Mouse (Mus musculus): ENCODE data around the gene Ccnb1. TPM values are rescaled to one million over a fixed set of nuclear protein-coding genes. Genes with fewer than 3 reads are reported as not detected.

Ccnb1 gene
- polyA plus RNA-seq (2016; fragmentation: Nextera tagmentation; extraction: Ambion mirVana): 495 and 524 TPM in 2 replicates

GRCm38 (mm10) chr13:100786414-100786867, at the start of gene Ccnb1:
Gene Ccnb1, minus strand, starts transcription at chr13:100786570.
- H3K27ac ChIP-seq: peak within 1 kb of the TSS; percentile 99
- under 1% methylated on average over 35 of the region's 35 CpGs for WGBS

GRCm38 (mm10) chr13:100834777-100835176, 48.4 kb upstream of the Ccnb1 start:
- no peaks in the 10 kb centered on the region for H3K36me3 ChIP-seq (replicated peaks)
- H3K27me3 ChIP-seq (ENCODE audit: poor library complexity, severe bottlenecking): no peaks in the 10 kb centered on the region
- no peaks in the 10 kb centered on the region for H3K9me3 ChIP-seq
- DNase-seq (ENCODE audit: extremely low spot score, low spot score): no peak
- H3K27ac ChIP-seq: no peak overlapping the region
- H3K4me3 ChIP-seq: no peak overlapping the region
- H3K4me1 ChIP-seq: peaks cover 19% of the 10 kb centered on the region

More at GRCm38 (mm10) chr13:100786414-100786867, at the start of gene Ccnb1:
- peaks cover 36% of the 10 kb centered on the region for H3K4me1 ChIP-seq
- H3K9me3 ChIP-seq: no peaks in the 10 kb centered on the region
- H3K4me3 ChIP-seq: peak within 1 kb of the TSS; percentile 97
- H3K27me3 ChIP-seq (ENCODE audit: poor library complexity, severe bottlenecking): no peaks in the 10 kb centered on the region
- peak; percentile 98 for DNase-seq (ENCODE audit: extremely low spot score, low spot score)
- peaks cover 41% of the 10 kb centered on the region for H3K36me3 ChIP-seq (replicated peaks)

- H3K36me3 ChIP-seq (replicated peaks): no peaks in the 10 kb centered on the region
- H3K27ac ChIP-seq: peak overlapping the region; percentile 95; the same call in 1 of the 2 replicates
- DNase-seq (ENCODE audit: extremely low spot score, low spot score): no peak
- no peaks in the 10 kb centered on the region for H3K27me3 ChIP-seq (ENCODE audit: poor library complexity, severe bottlenecking)
- WGBS: 62% methylated on average over 6 of the region's 6 CpGs
- no peaks in the 10 kb centered on the region for H3K9me3 ChIP-seq
- H3K4me1 ChIP-seq: peaks cover 19% of the 10 kb centered on the region
- peak overlapping the region; percentile 98 for H3K4me3 ChIP-seq
These were observed 47.3 kb upstream of the Ccnb1 start for GRCm38 (mm10) chr13:100833640-100834002.

- under 1% methylated on average over 94 of the region's 94 CpGs for WGBS
- Histone ChIP-seq H3K4me3 (peak within 1 kb of the TSS; percentile 98), H3K9me3 (no peaks in the 10 kb centered on the region), H3K27me3 (ENCODE audit: poor library complexity, severe bottlenecking) (no peaks in the 10 kb centered on the region), H3K4me1 (peaks cover 19% of the 10 kb centered on the region), H3K27ac (peak within 1 kb of the TSS; percentile 95), H3K36me3 (replicated peaks) (peaks cover 6% of the 10 kb centered on the region)
- peak; percentile 99 for DNase-seq (ENCODE audit: extremely low spot score, low spot score)
These were observed 46.6 kb upstream of the Ccnb1 start, which contains the start of gene Slc30a5 for GRCm38 (mm10) chr13:100832741-100833639. Gene Slc30a5, minus strand, starts transcription at chr13:100833427.

GRCm38 (mm10) chr13:100832188-100832587, 45.8 kb upstream of the Ccnb1 start:
- Histone ChIP-seq H3K27ac (peak overlapping the region; percentile 95), H3K4me1 (peaks cover 19% of the 10 kb centered on the region), H3K36me3 (replicated peaks) (peaks cover 14% of the 10 kb centered on the region), H3K9me3 (no peaks in the 10 kb centered on the region), H3K27me3 (ENCODE audit: poor library complexity, severe bottlenecking) (no peaks in the 10 kb centered on the region), H3K4me3 (peak overlapping the region; percentile 98)
- WGBS: 21% methylated on average over 8 of the region's 8 CpGs
- no peak for DNase-seq (ENCODE audit: extremely low spot score, low spot score)

GRCm38 (mm10) chr13:100831123-100831522, 44.8 kb upstream of the Ccnb1 start:
- Histone ChIP-seq H3K9me3 (no peaks in the 10 kb centered on the region), H3K4me1 (peaks cover 19% of the 10 kb centered on the region), H3K36me3 (replicated peaks) (peaks cover 23% of the 10 kb centered on the region), H3K4me3 (peak overlapping the region; percentile 98; the same call in 1 of the 2 replicates), H3K27me3 (ENCODE audit: poor library complexity, severe bottlenecking) (no peaks in the 10 kb centered on the region), H3K27ac (no peak overlapping the region)
- 88% methylated on average over 6 of the region's 6 CpGs for WGBS
- DNase-seq (ENCODE audit: extremely low spot score, low spot score): no peak

- no peak for DNase-seq (ENCODE audit: extremely low spot score, low spot score)
- no peaks in the 10 kb centered on the region for H3K27me3 ChIP-seq (ENCODE audit: poor library complexity, severe bottlenecking)
- no peak overlapping the region for H3K27ac ChIP-seq
- H3K9me3 ChIP-seq: no peaks in the 10 kb centered on the region
- peaks cover 74% of the 10 kb centered on the region for H3K36me3 ChIP-seq (replicated peaks)
- WGBS: 91% methylated on average over 9 of the region's 9 CpGs
- H3K4me3 ChIP-seq: no peak overlapping the region
- H3K4me1 ChIP-seq: peaks cover 3% of the 10 kb centered on the region
These were observed 39.4 kb upstream of the Ccnb1 start for GRCm38 (mm10) chr13:100825627-100826410.

- Histone ChIP-seq H3K27ac (no peak overlapping the region), H3K9me3 (no peaks in the 10 kb centered on the region), H3K4me3 (no peak overlapping the region), H3K4me1 (no peaks in the 10 kb centered on the region), H3K27me3 (ENCODE audit: poor library complexity, severe bottlenecking) (no peaks in the 10 kb centered on the region), H3K36me3 (replicated peaks) (peaks cover 83% of the 10 kb centered on the region)
- 95% methylated on average over 3 of the region's 3 CpGs for WGBS
- DNase-seq (ENCODE audit: extremely low spot score, low spot score): no peak
These were observed 38.5 kb upstream of the Ccnb1 start for GRCm38 (mm10) chr13:100824916-100825315.

- H3K4me3 ChIP-seq: no peak overlapping the region
- WGBS: 94% methylated on average over 6 of the region's 6 CpGs
- H3K27me3 ChIP-seq (ENCODE audit: poor library complexity, severe bottlenecking): no peaks in the 10 kb centered on the region
- no peaks in the 10 kb centered on the region for H3K4me1 ChIP-seq
- no peak overlapping the region for H3K27ac ChIP-seq
- no peak for DNase-seq (ENCODE audit: extremely low spot score, low spot score)
- H3K36me3 ChIP-seq (replicated peaks): peaks cover 89% of the 10 kb centered on the region
- H3K9me3 ChIP-seq: no peaks in the 10 kb centered on the region
These were observed 37.9 kb upstream of the Ccnb1 start for GRCm38 (mm10) chr13:100824306-100824705.

- WGBS: 94% methylated on average over 3 of the region's 3 CpGs
- no peak overlapping the region for H3K4me3 ChIP-seq
- H3K27ac ChIP-seq: no peak overlapping the region
- no peaks in the 10 kb centered on the region for H3K4me1 ChIP-seq
- H3K9me3 ChIP-seq: no peaks in the 10 kb centered on the region
- no peaks in the 10 kb centered on the region for H3K27me3 ChIP-seq (ENCODE audit: poor library complexity, severe bottlenecking)
- no peak for DNase-seq (ENCODE audit: extremely low spot score, low spot score)
- H3K36me3 ChIP-seq (replicated peaks): peaks cover 93% of the 10 kb centered on the region
These were observed 37.5 kb upstream of the Ccnb1 start for GRCm38 (mm10) chr13:100823863-100824262.

- Histone ChIP-seq H3K4me3 (no peak overlapping the region), H3K36me3 (replicated peaks) (peaks cover 97% of the 10 kb centered on the region), H3K4me1 (no peaks in the 10 kb centered on the region), H3K9me3 (no peaks in the 10 kb centered on the region), H3K27me3 (ENCODE audit: poor library complexity, severe bottlenecking) (no peaks in the 10 kb centered on the region), H3K27ac (no peak overlapping the region)
- no peak for DNase-seq (ENCODE audit: extremely low spot score, low spot score)
- 94% methylated on average over 6 of the region's 6 CpGs for WGBS
These were observed 28.1 kb upstream of the Ccnb1 start for GRCm38 (mm10) chr13:100814451-100814850.

- Histone ChIP-seq H3K4me3 (no peak overlapping the region), H3K9me3 (no peaks in the 10 kb centered on the region), H3K36me3 (replicated peaks) (peaks cover 96% of the 10 kb centered on the region), H3K27me3 (ENCODE audit: poor library complexity, severe bottlenecking) (no peaks in the 10 kb centered on the region), H3K27ac (no peak overlapping the region), H3K4me1 (no peaks in the 10 kb centered on the region)
- no peak for DNase-seq (ENCODE audit: extremely low spot score, low spot score)
- WGBS: 96% methylated on average over 3 of the region's 3 CpGs
These were observed 19.4 kb upstream of the Ccnb1 start for GRCm38 (mm10) chr13:100805776-100806175.
